Mouse (Mus musculus) brain, embryonic 14.5 days (tissue): ENCODE data around the gene Mn1.

ENCODE experiments used
- CTCF ChIP-seq: fragments of 200-500 bp; IDR thresholded peaks from 2 replicates; pipeline ENCODE4 v1.5.1; 2012; ENCODE audit warnings: inconsistent platforms, mild to moderate bottlenecking, moderate library complexity, borderline replicate concordance; ENCODE audit not compliant: insufficient read depth, insufficient read length; ENCODE audit errors: extremely low read depth
- POLR2A ChIP-seq: fragments of 200-500 bp; IDR thresholded peaks from 2 replicates; pipeline ENCODE4 v1.6.1; 2012; ENCODE audit warnings: mild to moderate bottlenecking, inconsistent platforms, borderline replicate concordance; ENCODE audit not compliant: poor library complexity, insufficient read depth, insufficient read length, severe bottlenecking; ENCODE audit errors: extremely low read depth

DNA sequence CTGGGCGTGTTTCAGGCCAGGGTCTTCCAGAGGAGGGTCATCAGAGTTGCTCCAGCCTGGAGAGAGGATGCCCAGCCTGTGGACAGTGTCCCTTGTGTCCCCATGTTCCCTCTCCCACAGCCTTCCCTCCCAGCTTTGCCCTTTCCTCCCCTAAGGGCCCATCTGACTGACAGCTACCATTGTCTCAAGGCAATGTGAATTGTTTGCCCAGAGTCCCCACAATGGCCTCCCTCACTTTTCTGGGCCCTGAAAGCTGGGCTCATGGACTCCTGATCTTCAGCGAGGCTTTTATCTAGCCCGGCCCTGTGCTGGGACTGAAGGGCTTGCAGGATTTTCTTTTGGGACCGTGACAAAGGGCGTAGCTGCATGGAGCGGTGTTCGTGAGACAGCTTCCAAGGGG lies 29.5 kb downstream of the Mn1 start:
- TF ChIP-seq POLR2A (no peak), CTCF (no peak)
